ENCODE assay signal across 8 mouse cellular contexts in the genomic region with DNA sequence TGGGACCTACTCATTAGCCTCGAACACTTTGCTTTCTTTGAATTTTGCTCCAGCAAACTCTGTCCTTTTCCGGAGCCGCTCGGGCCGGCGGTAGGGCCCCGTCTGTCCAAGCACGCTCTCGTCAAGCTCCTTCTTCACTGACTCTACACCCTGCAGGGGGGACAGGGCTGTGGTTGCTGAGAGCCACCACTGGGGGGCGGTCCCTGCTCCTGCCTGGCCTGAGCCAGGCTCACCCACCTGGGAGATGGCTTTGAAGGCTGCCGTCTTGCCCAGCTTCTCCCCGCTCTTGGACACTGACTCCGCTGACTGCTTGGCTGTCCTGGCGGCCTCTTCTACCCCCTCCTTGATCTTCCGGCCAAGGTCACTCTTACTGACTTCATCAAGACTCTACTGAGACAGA. TPM values are rescaled to one million over a fixed set of nuclear protein-coding genes. Genes with fewer than 3 reads are reported as not detected.
A peak's percentile ranks its signal among the peaks of the same experiment; 100 is the strongest.
DNase-seq lines count a peak whose midpoint lies in the region; ATAC-seq and TF ChIP-seq lines count a peak whose summit lies in the region.

No protein-coding gene starts in this region.

- no peak overlapping the region for H3K9ac ChIP-seq in lung, embryonic 14.5 days
- H3K9ac ChIP-seq in intestine, embryonic 15.5 days: no peak overlapping the region
- no peak overlapping the region for H3K9ac ChIP-seq in neural tube, embryonic 14.5 days (replicated peaks; ENCODE audit: low read depth, low read length)
- no peak overlapping the region for H3K9ac ChIP-seq in hindbrain, embryonic 12.5 days

- WGBS in lung, embryonic 14.5 days: 75% methylated on average over 15 of the region's 15 CpGs
- 75% methylated on average over 15 of the region's 15 CpGs for WGBS in intestine, embryonic 15.5 days
- WGBS in neural tube, embryonic 14.5 days: 78% methylated on average over 15 of the region's 15 CpGs
- 77% methylated on average over 15 of the region's 15 CpGs for WGBS in hindbrain, embryonic 12.5 days

- H3K9me3 ChIP-seq in lung, embryonic 14.5 days (ENCODE audit: low read depth, low read length): no peaks in the 10 kb centered on the region
- no peaks in the 10 kb centered on the region for H3K9me3 ChIP-seq in intestine, embryonic 15.5 days
- no peaks in the 10 kb centered on the region for H3K9me3 ChIP-seq in neural tube, embryonic 14.5 days (ENCODE audit: control insufficient read depth, low read length)
- no peaks in the 10 kb centered on the region for H3K9me3 ChIP-seq in hindbrain, embryonic 12.5 days (replicated peaks)

- no peak overlapping the region for H3K27ac ChIP-seq in lung, embryonic 14.5 days (ENCODE audit: low read depth)
- H3K27ac ChIP-seq in intestine, embryonic 15.5 days: no peak overlapping the region
- H3K27ac ChIP-seq in neural tube, embryonic 14.5 days (ENCODE audit: low read depth, low read length): no peak overlapping the region
- no peak overlapping the region for H3K27ac ChIP-seq in hindbrain, embryonic 12.5 days

- TF ChIP-seq CTCF in lung, embryonic 14.5 days (IDR thresholded peaks at IDR 0.05; ENCODE audit: low read depth): peak; percentile 50

- H3K4me2 ChIP-seq in lung, embryonic 14.5 days: no peak overlapping the region
- H3K4me2 ChIP-seq in intestine, embryonic 15.5 days (replicated peaks): no peak overlapping the region
- no peak overlapping the region for H3K4me2 ChIP-seq in neural tube, embryonic 14.5 days (ENCODE audit: low read depth, low read length)
- H3K4me2 ChIP-seq in hindbrain, embryonic 12.5 days (replicated peaks): no peak overlapping the region

- peak; percentile 54; the same call in 1 of the 2 replicates for ATAC-seq in lung, embryonic 14.5 days (ENCODE audit: insufficient read depth)
- peak; percentile 49 for ATAC-seq in activated CD4-positive, CD25-positive, alpha-beta regulatory T cell, adult 4 months
- peak; percentile 46; the same call in 1 of the 2 replicates for ATAC-seq in intestine, embryonic 15.5 days
- peak; percentile 55; the same call in 1 of the 2 replicates for ATAC-seq in neural tube, embryonic 14.5 days (ENCODE audit: low read depth)
- no peak for ATAC-seq in hindbrain, embryonic 12.5 days (ENCODE audit: low FRiP score)

- no peaks in the 10 kb centered on the region for H3K4me1 ChIP-seq in lung, embryonic 14.5 days (ENCODE audit: insufficient read depth)
- H3K4me1 ChIP-seq in intestine, embryonic 15.5 days (replicated peaks): no peaks in the 10 kb centered on the region
- no peaks in the 10 kb centered on the region for H3K4me1 ChIP-seq in neural tube, embryonic 14.5 days (ENCODE audit: control insufficient read depth, insufficient read depth, low read length)
- H3K4me1 ChIP-seq in hindbrain, embryonic 12.5 days: no peaks in the 10 kb centered on the region

- DNase-seq in lung, embryonic 14.5 days: no peak
- DNase-seq in lung, postnatal 36 days: no peak
- DNase-seq in right cerebral cortex, postnatal 36 days (ENCODE audit: low spot score in 2 of 2): no peak
- DNase-seq in cerebellum, adult 9-10 months: no peak

- H3K4me3 ChIP-seq in lung, embryonic 14.5 days (ENCODE audit: low read depth, low read length): no peak overlapping the region
- H3K4me3 ChIP-seq in intestine, embryonic 15.5 days (replicated peaks): no peak overlapping the region
- no peak overlapping the region for H3K4me3 ChIP-seq in neural tube, embryonic 14.5 days (ENCODE audit: low read depth, low read length)
- H3K4me3 ChIP-seq in hindbrain, embryonic 12.5 days: no peak overlapping the region

- peaks cover 97% of the 10 kb centered on the region for H3K36me3 ChIP-seq in lung, embryonic 14.5 days (ENCODE audit: insufficient read depth)
- peaks cover 59% of the 10 kb centered on the region for H3K36me3 ChIP-seq in intestine, embryonic 15.5 days
- peaks cover 49% of the 10 kb centered on the region for H3K36me3 ChIP-seq in neural tube, embryonic 14.5 days (ENCODE audit: control insufficient read depth, insufficient read depth, low read length)
- H3K36me3 ChIP-seq in hindbrain, embryonic 12.5 days: peaks cover 83% of the 10 kb centered on the region

- no peaks in the 10 kb centered on the region for H3K27me3 ChIP-seq in lung, embryonic 14.5 days (ENCODE audit: insufficient read depth, low read length)
- no peaks in the 10 kb centered on the region for H3K27me3 ChIP-seq in intestine, embryonic 15.5 days (replicated peaks)
- H3K27me3 ChIP-seq in neural tube, embryonic 14.5 days (ENCODE audit: control insufficient read depth, insufficient read depth, low read length): no peaks in the 10 kb centered on the region
- H3K27me3 ChIP-seq in hindbrain, embryonic 12.5 days: no peaks in the 10 kb centered on the region

RNA-seq across cellular contexts. Expression of gene Timm44, which starts 8.1 kb away (rescaled TPM):
- 74.9 and 77.0 TPM in 2 replicates for polyA plus RNA-seq in lung, embryonic 14.5 days (2014; fragmentation: Nextera tagmentation; extraction: Ambion mirVana)
- 10 to 100 TPM; 74.9 to 77.5 TPM for polyA plus RNA-seq in activated CD4-positive, CD25-positive, alpha-beta regulatory T cell, adult 4 months (2017; shearing (Covaris generic))
- polyA plus RNA-seq in intestine, embryonic 15.5 days (2015; fragmentation: Nextera tagmentation; extraction: Ambion mirVana): 65.8 and 69.7 TPM in 2 replicates
- polyA plus RNA-seq in neural tube, embryonic 14.5 days (2014; fragmentation: Nextera tagmentation; extraction: Ambion mirVana): 52.2 and 52.3 TPM in 2 replicates
- polyA plus RNA-seq in hindbrain, embryonic 12.5 days (2016; fragmentation: Nextera tagmentation; extraction: Ambion mirVana): 49.9 and 54.1 TPM in 2 replicates

RNA-seq across cellular contexts. Expression of gene Ctxn1, which starts 8.6 kb away (rescaled TPM):
- polyA plus RNA-seq in lung, embryonic 14.5 days (2014; fragmentation: Nextera tagmentation; extraction: Ambion mirVana): 65.7 and 80.7 TPM in 2 replicates
- polyA plus RNA-seq in activated CD4-positive, CD25-positive, alpha-beta regulatory T cell, adult 4 months (2017; shearing (Covaris generic)): under 1 TPM in 1 of 2 experiments, not detected in 1; 0.83 TPM
- polyA plus RNA-seq in intestine, embryonic 15.5 days (2015; fragmentation: Nextera tagmentation; extraction: Ambion mirVana): 63.1 and 63.9 TPM in 2 replicates
- 203 and 212 TPM in 2 replicates for polyA plus RNA-seq in neural tube, embryonic 14.5 days (2014; fragmentation: Nextera tagmentation; extraction: Ambion mirVana)
- polyA plus RNA-seq in hindbrain, embryonic 12.5 days (2016; fragmentation: Nextera tagmentation; extraction: Ambion mirVana): 194 and 195 TPM in 2 replicates

RNA-seq across cellular contexts. Expression of gene Snapc2, which starts 14.7 kb away (rescaled TPM):
- 60.6 and 63.5 TPM in 2 replicates for polyA plus RNA-seq in lung, embryonic 14.5 days (2014; fragmentation: Nextera tagmentation; extraction: Ambion mirVana)
- 10 to 100 TPM; 10.4 to 11.0 TPM for polyA plus RNA-seq in activated CD4-positive, CD25-positive, alpha-beta regulatory T cell, adult 4 months (2017; shearing (Covaris generic))
- polyA plus RNA-seq in intestine, embryonic 15.5 days (2015; fragmentation: Nextera tagmentation; extraction: Ambion mirVana): 46.0 and 46.2 TPM in 2 replicates
- 57.9 and 69.0 TPM in 2 replicates for polyA plus RNA-seq in neural tube, embryonic 14.5 days (2014; fragmentation: Nextera tagmentation; extraction: Ambion mirVana)
- polyA plus RNA-seq in hindbrain, embryonic 12.5 days (2016; fragmentation: Nextera tagmentation; extraction: Ambion mirVana): 57.3 and 60.2 TPM in 2 replicates

RNA-seq across cellular contexts. Expression of gene Tgfbr3l, which starts 19.6 kb away (rescaled TPM):
- polyA plus RNA-seq in lung, embryonic 14.5 days (2014; fragmentation: Nextera tagmentation; extraction: Ambion mirVana): 2.0 and 3.2 TPM in 2 replicates
- polyA plus RNA-seq in activated CD4-positive, CD25-positive, alpha-beta regulatory T cell, adult 4 months (2017; shearing (Covaris generic)): 1 to 10 TPM; 3.5 to 6.8 TPM
- polyA plus RNA-seq in intestine, embryonic 15.5 days (2015; fragmentation: Nextera tagmentation; extraction: Ambion mirVana): 2.3 and 3.0 TPM in 2 replicates
- 4.2 and 6.5 TPM in 2 replicates for polyA plus RNA-seq in neural tube, embryonic 14.5 days (2014; fragmentation: Nextera tagmentation; extraction: Ambion mirVana)
- 4.0 and 8.7 TPM in 2 replicates for polyA plus RNA-seq in hindbrain, embryonic 12.5 days (2016; fragmentation: Nextera tagmentation; extraction: Ambion mirVana)

RNA-seq across cellular contexts. Expression of gene Gm49320, which starts 29.0 kb away (rescaled TPM):
- 1.2 and 1.5 TPM in 2 replicates for polyA plus RNA-seq in lung, embryonic 14.5 days (2014; fragmentation: Nextera tagmentation; extraction: Ambion mirVana)
- polyA plus RNA-seq in activated CD4-positive, CD25-positive, alpha-beta regulatory T cell, adult 4 months (2017; shearing (Covaris generic)): 1 to 10 TPM in 1 of 2 experiments, under 1 TPM in 1; 0.61 to 1.3 TPM
- polyA plus RNA-seq in intestine, embryonic 15.5 days (2015; fragmentation: Nextera tagmentation; extraction: Ambion mirVana): 0.34 and 0.87 TPM in 2 replicates
- polyA plus RNA-seq in neural tube, embryonic 14.5 days (2014; fragmentation: Nextera tagmentation; extraction: Ambion mirVana): 0.89 and 1.3 TPM in 2 replicates
- polyA plus RNA-seq in hindbrain, embryonic 12.5 days (2016; fragmentation: Nextera tagmentation; extraction: Ambion mirVana): 1.4 and 2.0 TPM in 2 replicates

Comparison
In these comparisons a context has a peak if more than half of its experiments do, and no peak if none do; other contexts are left out.
1. RNA of gene Ctxn1, which starts 8.6 kb away (polyA plus RNA-seq): 203 to 212 TPM in neural tube, embryonic 14.5 days, 194 to 195 TPM in hindbrain, embryonic 12.5 days, 65.7 to 80.7 TPM in lung, embryonic 14.5 days and 63.1 to 63.9 TPM in intestine, embryonic 15.5 days; 0.83 TPM in activated CD4-positive, CD25-positive, alpha-beta regulatory T cell, adult 4 months; every median in the first group is over 10 times any median in the second.